Mouse (Mus musculus) limb, embryonic 12.5 days (tissue): ENCODE results near the gene Gm26897. TPM values are rescaled to one million over a fixed set of nuclear protein-coding genes. Genes with fewer than 3 reads are reported as not detected.

ENCODE experiments used
- ATAC-seq: fragments of 200-750 bp; cut with Nextera tagmentation; 2 replicates; pipeline ENCODE4 v1.8.0; 2017; ENCODE audit warnings: low read depth, moderate TSS enrichment; ENCODE audit not compliant: insufficient number of reproducible peaks, insufficient read depth, low FRiP score, low TSS enrichment
- H3K27ac ChIP-seq: fragments of 300-500 bp; sonication (generic); 2 replicates; pipeline ENCODE4 v1.5.1; 2016; ENCODE audit warnings: mild to moderate bottlenecking, moderate library complexity
- H3K27me3 ChIP-seq: fragments of 300-500 bp; sonication (generic); 2 replicates; pipeline ENCODE4 v1.6.1; 2016; ENCODE audit warnings: mild to moderate bottlenecking, moderate library complexity
- H3K36me3 ChIP-seq: fragments of 300-500 bp; sonication (generic); 2 replicates; pipeline ENCODE4 v1.6.1; 2016; ENCODE audit warnings: mild to moderate bottlenecking, moderate library complexity
- H3K4me1 ChIP-seq: fragments of 300-500 bp; sonication (generic); replicated peaks from 2 replicates; pipeline ENCODE4 v1.6.1; 2016
- H3K4me2 ChIP-seq: fragments of 300-500 bp; sonication (generic); 2 replicates; pipeline ENCODE4 v1.6.1; 2016; ENCODE audit warnings: mild to moderate bottlenecking, moderate library complexity
- H3K4me3 ChIP-seq: fragments of 300-500 bp; sonication (generic); replicated peaks from 2 replicates; pipeline ENCODE4 v1.5.1; 2016; ENCODE audit warnings: mild to moderate bottlenecking
- H3K9ac ChIP-seq: fragments of 300-500 bp; sonication (generic); replicated peaks from 2 replicates; pipeline ENCODE4 v1.6.1; 2016; ENCODE audit warnings: mild to moderate bottlenecking, moderate library complexity
- H3K9me3 ChIP-seq: fragments of 300-500 bp; sonication (generic); 2 replicates; pipeline ENCODE4 v1.6.1; 2016; ENCODE audit warnings: mild to moderate bottlenecking, moderate library complexity
- WGBS: fragments of 180-500 bp; shearing (Covaris S2); methylation state at CpG from one replicate; pipeline ENCODE4 v1.1.7; 2016; 5-methylcytosine and 5-hydroxymethylcytosine counted together
- polyA plus RNA-seq: library from polyadenylated mRNA; unstranded; fragments of >200 nt; fragmentation: Nextera tagmentation; extraction: Ambion mirVana; gene quantifications from 2 replicates; pipeline ENCODE4 v1.2.1, GENCODE M21; 2016

Gene Gm26897
- not detected in 2 replicates for polyA plus RNA-seq

DNA sequence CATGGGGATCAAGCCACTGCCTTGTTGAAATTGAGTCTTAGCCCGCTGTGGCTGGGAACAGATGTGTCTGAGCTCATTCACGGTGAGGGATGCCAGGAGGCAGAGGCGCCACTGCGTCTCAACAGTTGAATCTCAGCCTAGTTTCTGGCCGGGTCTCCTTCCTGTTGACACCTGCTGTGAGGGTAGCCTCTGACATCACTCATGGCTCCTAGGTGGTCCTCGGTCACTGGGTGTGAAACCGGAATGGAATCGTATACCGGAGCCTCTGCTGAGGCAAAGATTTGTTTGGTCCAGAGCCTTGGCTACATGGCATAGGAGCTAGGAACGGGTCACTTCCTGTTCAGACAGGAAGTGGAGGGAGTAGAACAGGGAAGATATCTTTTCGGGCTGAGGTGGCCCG lies at the start of gene Gm26897:
Gene Gm26897 (plus strand): TSS at position 74 of the 400 bp plus-strand sequence.
- Histone ChIP-seq H3K9ac (no peak within 1 kb of the TSS), H3K27me3 (peaks cover 39% of the 10 kb centered on the region), H3K4me2 (no peak within 1 kb of the TSS), H3K9me3 (0 out of 2 replicates have a peak, but pooled peaks cover 1% of the 10 kb centered on the region), H3K4me1 (0 out of 2 replicates have a peak, but pooled peaks cover 6% of the 10 kb centered on the region), H3K36me3 (no peaks in the 10 kb centered on the region), H3K4me3 (no peak within 1 kb of the TSS), H3K27ac (no peak within 1 kb of the TSS)
- WGBS = 88% methylated on average over 12 of the region's 12 CpGs
- no peak for ATAC-seq

DNA sequence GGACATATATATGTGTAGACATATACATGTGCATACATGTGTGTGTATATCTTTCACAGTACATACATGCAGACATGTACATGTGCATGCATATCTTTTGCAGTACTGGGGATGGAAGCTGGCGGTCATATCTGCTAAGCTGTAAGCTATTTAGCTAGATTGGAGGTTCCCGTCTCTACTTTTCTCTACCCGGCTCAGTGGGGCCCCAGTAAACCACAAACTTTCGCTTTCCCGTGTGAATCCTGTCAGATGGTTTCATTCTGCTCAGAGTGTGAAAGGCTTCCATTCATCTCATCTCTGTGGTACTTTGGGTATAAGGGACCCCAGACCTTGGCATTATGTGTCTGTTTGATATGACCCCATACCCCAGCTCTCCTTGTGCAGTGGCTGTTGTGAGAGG lies 46.4 kb upstream of the Gm26897 start:
- 76% methylated on average over 5 of the region's 5 CpGs for WGBS
- no peak for ATAC-seq
- peaks cover 58% of the 10 kb centered on the region for H3K27me3 ChIP-seq
- no peak overlapping the region for H3K9ac ChIP-seq
- no peak overlapping the region for H3K4me3 ChIP-seq
- peaks cover 48% of the 10 kb centered on the region for H3K4me1 ChIP-seq
- no peak overlapping the region for H3K4me2 ChIP-seq
- no peaks in the 10 kb centered on the region for H3K9me3 ChIP-seq
- no peak overlapping the region for H3K27ac ChIP-seq
- no peaks in the 10 kb centered on the region for H3K36me3 ChIP-seq

DNA sequence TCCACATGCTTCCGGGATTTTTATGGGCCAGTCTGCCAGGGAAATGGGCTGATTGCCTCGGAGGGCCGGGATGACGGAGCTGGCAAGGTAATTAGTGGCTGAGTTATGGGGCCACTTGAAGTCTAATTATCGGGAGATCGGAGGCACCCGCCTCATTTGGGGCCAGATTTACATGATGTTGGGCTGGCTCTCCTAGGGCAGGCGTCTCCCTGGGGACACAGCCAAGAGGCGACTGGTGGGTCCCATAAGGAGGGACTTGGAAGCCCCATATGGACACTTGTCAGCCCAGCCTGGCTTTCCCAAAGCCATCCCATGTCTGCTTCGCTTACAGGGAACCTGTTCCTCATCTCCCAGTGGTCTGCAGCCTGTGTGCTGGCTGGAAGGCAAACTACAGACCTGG lies 45.1 kb upstream of the Gm26897 start:
- H3K9ac ChIP-seq = no peak overlapping the region
- no peaks in the 10 kb centered on the region for H3K9me3 ChIP-seq
- no peak overlapping the region for H3K4me3 ChIP-seq
- no peak overlapping the region for H3K27ac ChIP-seq
- ATAC-seq = no peak
- H3K36me3 ChIP-seq = no peaks in the 10 kb centered on the region
- 15% methylated on average over 10 of the region's 10 CpGs for WGBS
- H3K27me3 ChIP-seq = peaks cover 56% of the 10 kb centered on the region
- H3K4me2 ChIP-seq = no peak overlapping the region
- H3K4me1 ChIP-seq = peaks cover 56% of the 10 kb centered on the region

DNA sequence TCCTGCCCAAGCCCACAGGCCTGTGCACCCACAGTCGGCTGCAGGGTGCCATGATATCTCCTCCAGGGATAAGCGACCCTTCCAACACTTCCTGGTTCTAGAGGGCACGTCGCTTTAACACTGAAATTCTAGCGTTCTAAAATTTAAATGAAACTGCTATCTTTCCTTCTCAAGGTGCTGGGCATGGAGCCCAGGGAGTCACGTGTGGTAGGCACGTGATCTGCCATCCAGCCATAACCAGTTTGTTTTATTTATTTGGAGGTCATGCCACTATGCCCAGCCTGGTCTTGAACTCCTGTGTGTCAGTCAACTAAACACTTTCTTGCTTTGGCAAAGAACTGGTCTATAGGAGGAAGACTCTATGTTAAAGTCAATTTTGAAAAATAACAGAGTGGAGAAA lies 35.7 kb upstream of the Gm26897 start:
- Histone ChIP-seq H3K27me3 (peaks cover 61% of the 10 kb centered on the region), H3K4me3 (no peak overlapping the region), H3K9me3 (no peaks in the 10 kb centered on the region), H3K4me2 (no peak overlapping the region), H3K9ac (no peak overlapping the region), H3K4me1 (peaks cover 31% of the 10 kb centered on the region), H3K36me3 (no peaks in the 10 kb centered on the region), H3K27ac (no peak overlapping the region)
- ATAC-seq = no peak
- WGBS = 85% methylated on average over 7 of the region's 7 CpGs

DNA sequence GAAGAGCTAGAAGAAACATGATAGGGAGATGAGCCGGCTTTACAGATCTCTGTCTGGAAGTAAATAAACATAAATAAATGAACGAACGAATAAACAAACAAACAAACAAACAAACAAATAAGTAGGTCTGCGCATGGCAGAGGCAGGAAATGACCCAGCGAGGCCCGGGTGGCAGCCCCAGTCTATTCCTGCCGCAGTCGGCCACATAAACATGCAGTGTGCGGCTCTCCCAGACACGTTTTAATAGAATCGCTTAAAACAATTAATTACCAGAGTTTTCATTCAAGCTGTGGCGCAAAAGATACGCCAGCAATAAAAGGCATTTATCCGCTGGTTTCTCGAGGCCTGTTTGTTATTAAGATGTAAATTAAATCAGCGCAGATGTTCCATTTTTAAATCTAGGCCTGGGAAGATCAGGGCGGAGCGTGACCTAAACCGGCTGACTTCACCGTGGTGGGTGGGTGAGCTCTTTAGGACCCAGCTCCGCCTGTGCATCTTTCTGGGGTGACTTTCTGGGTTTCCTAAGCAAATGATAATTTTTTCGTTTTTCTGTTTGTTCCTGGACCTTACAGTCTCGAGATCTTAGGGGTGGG lies 33.9 kb upstream of the Gm26897 start:
- H3K4me3 ChIP-seq = no peak overlapping the region
- H3K36me3 ChIP-seq = no peaks in the 10 kb centered on the region
- peaks cover 24% of the 10 kb centered on the region for H3K4me1 ChIP-seq
- H3K27ac ChIP-seq = no peak overlapping the region
- no peaks in the 10 kb centered on the region for H3K9me3 ChIP-seq
- no peak overlapping the region for H3K4me2 ChIP-seq
- no peak overlapping the region for H3K9ac ChIP-seq
- WGBS = 49% methylated on average over 23 of the region's 23 CpGs
- H3K27me3 ChIP-seq = peaks cover 53% of the 10 kb centered on the region
- ATAC-seq = no peak

DNA sequence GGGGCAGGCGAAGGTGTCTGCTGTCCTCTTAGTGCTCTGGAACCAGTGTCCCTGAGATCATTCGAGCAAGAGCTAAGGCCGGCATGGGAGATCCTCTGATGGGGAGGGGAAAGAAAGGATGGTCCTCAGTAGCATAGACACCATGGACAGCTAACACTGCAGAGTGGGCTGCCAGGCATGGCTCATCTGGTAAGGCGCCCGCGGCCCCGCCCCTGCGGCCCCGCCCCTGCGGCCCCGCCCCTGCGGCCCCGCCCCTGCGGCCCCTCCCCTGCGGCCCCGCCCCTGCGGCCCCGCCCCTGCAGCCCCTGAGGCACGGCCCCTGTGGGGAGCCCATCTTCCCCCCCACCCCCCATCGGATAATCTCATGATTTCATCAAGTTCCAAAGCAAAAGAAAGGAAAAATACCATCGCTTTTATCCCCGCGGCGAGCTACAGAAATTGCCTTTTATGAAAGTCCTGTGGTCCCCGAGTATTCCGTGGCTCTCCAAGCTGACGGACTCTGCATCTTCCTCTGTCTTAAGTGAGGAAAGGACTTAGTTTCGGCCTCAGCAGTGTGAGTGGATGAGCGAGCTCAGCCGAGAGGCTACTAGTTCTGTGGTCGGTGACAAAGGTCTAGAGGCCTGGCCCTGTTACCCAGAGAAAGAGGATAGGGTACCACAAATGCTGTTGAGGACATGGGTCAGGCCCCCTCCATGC lies 31.9 kb upstream of the Gm26897 start:
- H3K4me3 ChIP-seq = peak overlapping the region; percentile 26
- 6% methylated on average over 20 of the region's 31 CpGs for WGBS
- H3K27ac ChIP-seq = no peak overlapping the region

DNA sequence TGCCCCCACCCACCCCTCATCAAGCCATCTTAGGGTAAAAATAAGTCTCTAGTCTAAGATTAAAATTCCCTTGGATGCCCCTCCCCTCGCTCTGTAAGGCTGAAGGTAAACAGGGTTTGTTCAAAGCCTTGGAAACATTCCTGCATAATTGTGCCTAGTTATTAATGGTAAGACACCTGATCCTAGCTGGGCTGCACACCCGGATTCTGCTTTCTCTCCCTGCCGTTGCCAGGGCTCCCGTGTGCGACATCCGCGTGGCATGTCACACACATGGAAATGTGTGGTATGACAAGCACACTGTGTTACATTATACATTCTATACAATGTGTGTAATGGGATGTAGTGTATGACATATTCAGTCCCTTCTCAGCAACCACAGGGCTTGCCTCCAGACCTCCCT lies 30.1 kb upstream of the Gm26897 start:
- no peak overlapping the region for H3K4me2 ChIP-seq
- no peak overlapping the region for H3K4me3 ChIP-seq
- no peaks in the 10 kb centered on the region for H3K9me3 ChIP-seq
- peaks cover 24% of the 10 kb centered on the region for H3K4me1 ChIP-seq
- no peak overlapping the region for H3K9ac ChIP-seq
- H3K27me3 ChIP-seq = peaks cover 61% of the 10 kb centered on the region
- 77% methylated on average over 7 of the region's 7 CpGs for WGBS
- ATAC-seq = no peak
- H3K27ac ChIP-seq = no peak overlapping the region
- H3K36me3 ChIP-seq = no peaks in the 10 kb centered on the region

More for the DNA sequence above, 31.9 kb upstream of the Gm26897 start:
- Histone ChIP-seq H3K4me1 (peaks cover 24% of the 10 kb centered on the region), H3K27me3 (peaks cover 55% of the 10 kb centered on the region), H3K9me3 (no peaks in the 10 kb centered on the region), H3K36me3 (no peaks in the 10 kb centered on the region), H3K9ac (no peak overlapping the region), H3K4me2 (peak overlapping the region; percentile 58)
- no peak for ATAC-seq

DNA sequence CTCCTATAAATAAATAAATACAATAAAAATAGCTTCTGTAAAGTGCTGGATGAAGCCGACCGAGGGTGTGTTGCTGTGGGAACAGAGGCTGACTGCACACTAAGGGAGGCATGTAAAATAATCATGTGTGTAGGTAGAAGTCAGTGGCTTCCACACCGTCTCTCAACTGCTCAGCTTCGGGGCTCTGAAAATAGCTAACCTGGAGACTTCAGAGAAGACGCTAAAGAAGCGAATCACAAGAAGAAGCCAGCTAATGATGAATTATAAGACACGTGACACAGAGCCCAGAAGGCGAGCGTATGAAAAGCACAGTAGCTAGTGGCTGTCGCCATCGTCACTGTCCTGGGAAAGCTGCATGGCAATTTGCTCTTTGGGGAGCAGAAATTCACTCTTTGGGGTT lies 29.4 kb upstream of the Gm26897 start:
- no peaks in the 10 kb centered on the region for H3K36me3 ChIP-seq
- WGBS = 85% methylated on average over 11 of the region's 11 CpGs
- no peaks in the 10 kb centered on the region for H3K9me3 ChIP-seq
- peaks cover 68% of the 10 kb centered on the region for H3K27me3 ChIP-seq
- no peak overlapping the region for H3K27ac ChIP-seq
- H3K4me3 ChIP-seq = no peak overlapping the region
- no peak overlapping the region for H3K4me2 ChIP-seq
- no peak for ATAC-seq
- no peak overlapping the region for H3K9ac ChIP-seq
- H3K4me1 ChIP-seq = peaks cover 24% of the 10 kb centered on the region

DNA sequence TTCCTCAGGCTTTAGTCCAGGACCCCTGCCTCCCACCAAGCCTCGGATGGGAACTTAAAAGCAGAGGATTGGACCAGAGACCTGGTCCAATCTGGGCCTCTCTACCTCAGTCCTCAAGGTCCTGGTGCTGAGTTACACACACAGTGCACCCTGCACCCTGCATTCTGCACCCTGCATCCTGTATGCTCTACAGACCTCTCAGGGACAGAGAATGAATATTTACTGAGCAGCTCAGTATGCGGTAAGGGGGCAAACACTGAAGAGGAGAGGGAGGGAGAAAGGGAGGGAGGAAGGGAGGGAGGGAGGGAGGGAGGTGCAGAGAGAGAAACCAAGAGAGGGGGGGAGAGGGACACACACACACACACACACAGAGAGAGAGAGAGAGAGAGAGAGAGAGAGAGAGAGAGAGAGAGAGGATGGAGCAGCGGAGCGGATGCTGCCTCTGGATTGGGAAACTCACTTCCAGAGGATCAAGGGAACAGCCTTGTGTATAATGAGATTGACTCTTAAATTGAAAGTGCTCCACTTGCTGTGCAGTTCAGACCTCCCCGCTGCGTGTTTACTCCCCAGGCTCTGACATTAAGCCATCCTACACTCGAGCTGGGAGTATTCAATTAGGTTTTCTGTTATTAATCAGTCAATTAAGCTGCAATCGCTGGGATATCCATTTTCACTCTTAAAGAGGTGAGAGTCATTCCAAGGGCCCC lies 24.4 kb upstream of the Gm26897 start:
- H3K36me3 ChIP-seq = no peaks in the 10 kb centered on the region
- H3K9me3 ChIP-seq = peaks cover 18% of the 10 kb centered on the region
- H3K4me1 ChIP-seq = no peaks in the 10 kb centered on the region
- no peak overlapping the region for H3K9ac ChIP-seq
- no peak overlapping the region for H3K4me2 ChIP-seq
- peaks cover 40% of the 10 kb centered on the region for H3K27me3 ChIP-seq
- no peak overlapping the region for H3K27ac ChIP-seq
- WGBS = 29% methylated on average over 8 of the region's 8 CpGs
- H3K4me3 ChIP-seq = no peak overlapping the region
- ATAC-seq = no peak

DNA sequence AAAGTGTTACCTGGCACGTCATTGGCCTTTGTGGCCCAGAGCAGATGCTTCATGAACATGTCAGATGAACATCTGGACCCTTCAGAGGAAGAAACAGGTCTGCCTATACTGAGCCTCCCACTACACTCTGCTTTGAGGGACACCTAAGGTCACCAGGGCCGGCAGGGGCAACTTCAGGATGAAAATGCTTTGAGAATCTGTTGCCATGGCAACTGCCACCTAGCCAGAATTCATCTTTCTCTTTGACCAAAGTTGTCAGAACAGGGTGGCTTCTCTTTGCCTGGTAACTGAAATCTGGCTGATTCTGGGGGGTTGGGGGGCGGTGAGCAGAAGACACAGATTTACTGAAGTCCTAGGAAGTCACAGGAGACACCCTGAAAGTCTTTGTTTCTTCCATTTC lies 14.7 kb upstream of the Gm26897 start:
- Histone ChIP-seq H3K36me3 (no peaks in the 10 kb centered on the region), H3K27ac (no peak overlapping the region)

DNA sequence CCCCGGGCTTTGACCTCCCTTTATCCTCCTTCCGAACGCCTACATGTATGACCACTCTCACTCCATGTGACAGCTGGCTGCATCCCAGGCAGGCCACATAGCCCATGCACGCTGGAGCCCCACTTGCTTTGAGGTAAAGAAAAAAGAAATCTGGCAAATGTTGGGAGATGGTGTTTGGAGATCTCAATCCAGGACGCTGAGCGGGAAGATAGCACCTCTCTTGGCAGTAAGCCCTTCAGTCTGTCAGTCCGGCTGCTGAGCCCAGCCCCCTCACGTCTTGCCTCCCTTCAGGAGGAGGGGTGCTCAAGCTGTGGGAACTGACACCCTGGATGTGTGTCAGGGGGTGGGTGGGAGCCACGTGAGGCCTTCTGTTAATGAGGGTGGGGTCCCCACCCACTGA lies 13.0 kb upstream of the Gm26897 start:
- H3K4me2 ChIP-seq = no peak overlapping the region
- WGBS = 63% methylated on average over 9 of the region's 9 CpGs
- H3K27ac ChIP-seq = no peak overlapping the region
- no peak for ATAC-seq
- peaks cover 24% of the 10 kb centered on the region for H3K4me1 ChIP-seq
- H3K9ac ChIP-seq = no peak overlapping the region
- no peak overlapping the region for H3K4me3 ChIP-seq
- peaks cover 68% of the 10 kb centered on the region for H3K27me3 ChIP-seq
- no peaks in the 10 kb centered on the region for H3K9me3 ChIP-seq
- no peaks in the 10 kb centered on the region for H3K36me3 ChIP-seq

More for the DNA sequence above, 14.7 kb upstream of the Gm26897 start:
- Histone ChIP-seq H3K4me1 (peaks cover 11% of the 10 kb centered on the region), H3K9ac (no peak overlapping the region), H3K4me2 (no peak overlapping the region), H3K4me3 (no peak overlapping the region), H3K27me3 (peaks cover 53% of the 10 kb centered on the region), H3K9me3 (no peaks in the 10 kb centered on the region)
- no peak for ATAC-seq
- 66% methylated on average over 3 of the region's 3 CpGs for WGBS
